Mouse (Mus musculus) bone marrow macrophage, adult 2 months (primary cell): ENCODE results near the gene Cnga4.

Experiments used
- CTCF ChIP-seq: IDR thresholded peaks from 2 replicates; pipeline ENCODE4 v1.5.1; 2012; ENCODE audit warnings: low read depth, mild to moderate bottlenecking, low read length, moderate library complexity
- POLR2A ChIP-seq: IDR thresholded peaks from 2 replicates; pipeline ENCODE4 v1.6.1; 2012; ENCODE audit warnings: mild to moderate bottlenecking, low read depth, low read length, borderline replicate concordance

DNA sequence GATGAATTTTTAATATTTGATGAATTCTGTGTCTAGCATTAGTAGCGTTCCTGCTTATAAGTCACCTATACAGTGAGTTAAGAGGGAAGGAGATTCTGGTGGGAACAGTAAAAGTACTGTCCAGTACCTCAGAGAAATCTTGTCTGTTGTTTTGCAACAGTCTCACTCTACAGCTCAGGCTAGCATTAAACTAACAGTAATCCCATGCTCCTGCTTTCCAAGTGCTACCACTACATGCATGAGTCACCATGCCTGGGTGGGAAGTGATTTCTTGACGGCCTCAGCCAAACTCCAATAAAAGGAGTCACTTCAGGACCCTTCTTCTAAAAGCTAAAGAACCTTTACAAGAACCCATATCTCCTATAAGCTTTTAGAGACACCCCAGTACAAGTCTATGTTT lies 42.7 kb upstream of the Cnga4 start:
- TF ChIP-seq CTCF (no peak), POLR2A (no peak)
